Mouse (Mus musculus) MEL (cell line): ENCODE measurements at regions not wholly inside any gene's neighbourhood (a gene's known extent, or its start where the extent isn't known, plus 50 kb on each side); places are given as distances from the start of the nearest gene placed in this dataset.

Experiments used
- E2F4 ChIP-seq: IDR thresholded peaks from 2 replicates; pipeline ENCODE4 v1.6.1; 2011; ENCODE audit warnings: low read depth, low read length, improper control_type of control experiment, borderline replicate concordance
- EP300 ChIP-seq, 2 experiments: IDR thresholded peaks; 2 replicates each; pipeline ENCODE4 v1.6.1; 2011; ENCODE audit warnings: improper control_type of control experiment in 2 of 2, low read length in 2 of 2, low read depth in 1 of 2, mild to moderate bottlenecking in 1 of 2
- MAX ChIP-seq: IDR thresholded peaks from 2 replicates; pipeline ENCODE4 v1.6.1; 2011; ENCODE audit warnings: low read length, improper control_type of control experiment
- MEF2A ChIP-seq: IDR thresholded peaks from 2 replicates; pipeline ENCODE4 v1.6.1; 2014; ENCODE audit warnings: low read depth, mild to moderate bottlenecking, inconsistent platforms, low read length, improper control_type of control experiment; ENCODE audit not compliant: poor library complexity, insufficient replicate concordance, severe bottlenecking; ENCODE audit errors: extremely low read depth
- NELFE ChIP-seq: IDR thresholded peaks from 2 replicates; pipeline ENCODE4 v1.6.1; 2011; ENCODE audit warnings: low read depth, low read length, improper control_type of control experiment
- POLR2A ChIP-seq, 2 experiments: IDR thresholded peaks; 2 replicates each; pipeline ENCODE4 v1.6.1; 2011 to 2012; ENCODE audit warnings: low read length in 2 of 2, mild to moderate bottlenecking in 2 of 2, control low read depth in 1 of 2, improper control_type of control experiment in 1 of 2, low read depth in 1 of 2, moderate library complexity in 1 of 2; ENCODE audit not compliant: control insufficient read depth in 1 of 2, insufficient read depth in 1 of 2, poor library complexity in 1 of 2

DNA sequence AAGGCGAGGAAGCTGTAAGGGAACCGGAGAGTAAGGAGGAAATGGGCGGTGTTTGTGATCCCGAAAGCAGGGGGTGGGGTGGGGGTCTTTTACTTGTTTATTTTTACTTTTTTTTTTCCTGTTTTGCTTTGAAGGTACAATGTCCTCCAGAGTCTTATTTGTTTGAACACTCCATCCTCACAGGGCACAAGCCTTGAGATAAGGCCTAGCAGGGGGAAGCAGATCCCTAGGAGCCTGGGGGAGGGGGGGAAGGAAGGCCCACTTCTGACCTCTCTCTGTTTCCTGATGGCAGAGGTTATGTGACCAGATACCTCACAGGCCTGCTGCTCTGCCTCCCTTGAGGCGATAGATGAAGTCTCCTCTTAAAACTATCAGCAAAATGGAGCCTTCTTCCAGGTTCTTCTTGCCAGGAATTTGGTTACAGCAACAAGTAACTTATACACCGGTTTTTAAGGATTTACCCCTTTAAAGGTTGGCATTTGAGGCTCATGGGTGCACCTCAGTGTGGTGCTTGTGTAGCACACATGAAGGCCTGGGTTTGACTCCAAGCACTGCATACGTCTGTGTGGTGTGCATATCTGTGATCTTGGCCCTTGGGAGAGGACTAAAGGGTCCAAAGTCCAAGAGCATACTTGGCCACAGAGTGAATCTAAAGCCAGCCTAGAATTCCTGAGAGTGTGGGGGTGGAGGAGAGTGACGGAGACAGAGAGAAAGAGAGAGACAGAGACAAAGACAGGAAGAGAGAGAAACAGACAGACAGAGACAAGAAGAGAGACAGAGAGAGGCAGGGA is 64.8 kb upstream of the Mef2a start:
- no peak for TF ChIP-seq MEF2A
- TF ChIP-seq POLR2A (IDR thresholded peaks at IDR 0.05; ENCODE audit: control insufficient read depth in 1 of 2, insufficient read depth in 1 of 2, low read depth in 1 of 2, low read length in 2 of 2, poor library complexity in 1 of 2): no peak
- no peak for TF ChIP-seq EP300 (IDR thresholded peaks at IDR 0.05; ENCODE audit: low read depth in 1 of 2, low read length in 2 of 2)
- TF ChIP-seq NELFE: no peak
- no peak for TF ChIP-seq E2F4
- TF ChIP-seq MAX: no peak
